Mouse (Mus musculus): ENCODE results near the gene Gm21671. TPM values are rescaled to one million over a fixed set of nuclear protein-coding genes. Genes with fewer than 3 reads are reported as not detected.

The Gm21671 gene
- not detected in 2 replicates for polyA plus RNA-seq (2012; rRNA removed)

GRCm38 (mm10) chr5:25954317-25954716, at the start of gene Gm21671:
Gm21671 (minus strand) TSS chr5:25954417.

GRCm38 (mm10) chr5:25988550-25988949, 34.3 kb upstream of the Gm21671 start, which contains the start of gene Gm21698:
Gm21698 (minus strand) TSS chr5:25988650.

GRCm38 (mm10) chr5:25972563-25972962, 18.3 kb upstream of the Gm21671 start, which contains the start of gene Gm21680:
Gm21680 (minus strand) TSS chr5:25972663.

GRCm38 (mm10) chr5:25942281-25942680, 11.9 kb downstream of the Gm21671 start, which contains the start of gene Gm21663:
Gm21663 (minus strand) TSS chr5:25942381.

Other genes starting within 250 kb of the Gm21671 start
- gene Xrcc2, start 248.6 kb downstream of the Gm21671 start, polyA plus RNA-seq (2012; rRNA removed): 13.3 and 17.8 TPM in 2 replicates
- 4.6 and 5.7 TPM in 2 replicates for gene Actr3b, start 194.4 kb downstream of the Gm21671 start, polyA plus RNA-seq (2012; rRNA removed)
- gene Gm21663, start 12.0 kb downstream of the Gm21671 start, polyA plus RNA-seq (2012; rRNA removed): not detected in 2 replicates
- gene Gm21680, start 18.2 kb upstream of the Gm21671 start, polyA plus RNA-seq (2012; rRNA removed): not detected in 2 replicates
- not detected in 2 replicates for gene Gm21698, start 34.2 kb upstream of the Gm21671 start, polyA plus RNA-seq (2012; rRNA removed)
- gene Gm1979, start 50.4 kb upstream of the Gm21671 start, polyA plus RNA-seq (2012; rRNA removed): not detected in 2 replicates
- gene Gm5862, start 68.5 kb upstream of the Gm21671 start, polyA plus RNA-seq (2012; rRNA removed): not detected in 2 replicates
- 0.02 TPM in 1 of 2 replicates, not detected in the other for gene Speer4a, start 85.1 kb upstream of the Gm21671 start, polyA plus RNA-seq (2012; rRNA removed)
- gene Gm7347, start 104.2 kb upstream of the Gm21671 start, polyA plus RNA-seq (2012; rRNA removed): not detected in 2 replicates
- gene Gm10471, start 134.9 kb upstream of the Gm21671 start, polyA plus RNA-seq (2012; rRNA removed): not detected in 2 replicates
- not detected in 2 replicates for gene 5031410I06Rik, start 150.9 kb upstream of the Gm21671 start, polyA plus RNA-seq (2012; rRNA removed)
- not detected in 2 replicates for gene Gm10220, start 167.0 kb upstream of the Gm21671 start, polyA plus RNA-seq (2012; rRNA removed)

Data from central nervous system, embryonic 11.5 days (tissue).